23 mouse cellular contexts compared by ENCODE assay signal in the genomic region with DNA sequence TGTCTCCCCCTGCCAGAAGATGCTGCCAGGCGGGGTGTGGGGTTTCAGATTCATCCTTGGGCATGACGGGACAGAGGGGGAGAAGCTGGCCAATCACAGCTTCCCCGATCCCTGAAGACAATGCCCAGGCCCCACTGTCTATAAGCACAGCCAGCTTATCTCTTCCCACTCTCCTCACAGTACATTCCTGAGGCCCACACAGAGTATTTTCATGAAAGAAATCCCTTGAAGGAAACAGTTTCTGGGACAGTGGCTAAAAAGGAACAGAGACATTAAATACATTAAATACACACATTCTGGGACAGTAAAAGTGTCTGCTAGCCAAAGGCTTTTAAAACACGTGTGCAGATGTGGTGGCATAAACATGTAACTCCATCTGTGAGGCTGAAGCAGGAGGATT. TPM values are rescaled to one million over a fixed set of nuclear protein-coding genes. Genes with fewer than 3 reads are reported as not detected.
DNase-seq lines count a peak whose midpoint lies in the region; ATAC-seq and TF ChIP-seq lines count a peak whose summit lies in the region.
"Had no signal": no experiment of that assay in that cellular context is flagged by ENCODE, and none has a peak within 500 bp of the region (broad histone marks: within the 10 kb centered on the region; RNA-seq: fewer than 3 reads in every experiment).

No protein-coding gene starts in this region.

- ATAC-seq in heart, embryonic 11.5 days (replicated peaks; ENCODE audit: insufficient number of reproducible peaks, low FRiP score, low TSS enrichment): no peak
- ATAC-seq in lung, embryonic 14.5 days (ENCODE audit: insufficient read depth): peak; percentile 47; the same call in 1 of the 2 replicates
- ATAC-seq: activated CD4-positive, CD25-positive, alpha-beta regulatory T cell, adult 4 months; forebrain, embryonic 16.5 days; hindbrain, postnatal 0 days; Patski had no signal

- no peaks in the 10 kb centered on the region for H3K9me3 ChIP-seq in heart, embryonic 11.5 days (replicated peaks; ENCODE audit: control insufficient read depth, low read length)
- H3K9me3 ChIP-seq in lung, embryonic 14.5 days (ENCODE audit: low read depth, low read length): no peaks in the 10 kb centered on the region
- H3K9me3 ChIP-seq: forebrain, embryonic 12.5 days; hindbrain, embryonic 13.5 days had no signal

- H3K4me2 ChIP-seq in heart, embryonic 11.5 days: no peak overlapping the region
- no peak overlapping the region for H3K4me2 ChIP-seq in lung, embryonic 14.5 days
- H3K4me2 ChIP-seq: forebrain, embryonic 12.5 days; hindbrain, embryonic 13.5 days had no signal

- TF ChIP-seq CTCF in gastrocnemius, adult 2 months (IDR thresholded peaks at IDR 0.05): no peak
- no peak for TF ChIP-seq CTCF in lung, embryonic 14.5 days (IDR thresholded peaks at IDR 0.05; ENCODE audit: low read depth)

- intact Hi-C loops in gastrocnemius, adult 2 months (cut with DNase I): no loop called here

- no peak overlapping the region for H3K27ac ChIP-seq in gastrocnemius, adult 2 months
- peak overlapping the region; percentile 16; the same call in 1 of the 2 replicates for H3K27ac ChIP-seq in heart, embryonic 11.5 days (ENCODE audit: low read depth, low read length)
- no peak overlapping the region for H3K27ac ChIP-seq in lung, embryonic 14.5 days (ENCODE audit: low read depth)
- H3K27ac ChIP-seq: forebrain, embryonic 12.5 days; hindbrain, embryonic 13.5 days; hindbrain, postnatal 0 days had no signal

- H3K36me3 ChIP-seq in heart, embryonic 11.5 days (ENCODE audit: control insufficient read depth, insufficient read depth, low read length): no peaks in the 10 kb centered on the region
- H3K36me3 ChIP-seq in lung, embryonic 14.5 days (ENCODE audit: insufficient read depth): no peaks in the 10 kb centered on the region
- H3K36me3 ChIP-seq: forebrain, embryonic 12.5 days; hindbrain, embryonic 13.5 days had no signal

- no peak overlapping the region for H3K9ac ChIP-seq in heart, embryonic 11.5 days (ENCODE audit: low read depth, low read length)
- no peak overlapping the region for H3K9ac ChIP-seq in lung, embryonic 14.5 days
- H3K9ac ChIP-seq: forebrain, embryonic 12.5 days; hindbrain, embryonic 13.5 days had no signal

- peak; percentile 47 for DNase-seq in gastrocnemius, adult 2 months
- DNase-seq in gastrocnemius, adult 8-10 months (ENCODE audit: low spot score in 2 of 2): no peak
- DNase-seq in heart, adult 9 months (ENCODE audit: low spot score in 2 of 2): no peak
- peak; percentile 24 for DNase-seq in lung, embryonic 14.5 days
- no peak for DNase-seq in lung, adult 18-20 months
- DNase-seq in kidney, adult 11 months: no peak
- DNase-seq: adrenal gland, postnatal 14 days; cerebellum, adult 18-20 months; cerebellum, postnatal 10 days; kidney, adult 18-20 months had no signal

- peaks cover 17% of the 10 kb centered on the region for H3K4me1 ChIP-seq in heart, embryonic 11.5 days (ENCODE audit: control insufficient read depth, insufficient read depth, low read length)
- H3K4me1 ChIP-seq in lung, embryonic 14.5 days (ENCODE audit: insufficient read depth): peaks cover 7% of the 10 kb centered on the region

- no peak overlapping the region for H3K4me3 ChIP-seq in gastrocnemius, adult 2 months
- no peak overlapping the region for H3K4me3 ChIP-seq in heart, embryonic 11.5 days (ENCODE audit: low read depth, low read length)
- H3K4me3 ChIP-seq in lung, embryonic 14.5 days (ENCODE audit: low read depth, low read length): no peak overlapping the region
- H3K4me3 ChIP-seq: forebrain, embryonic 12.5 days; hindbrain, embryonic 13.5 days had no signal

- WGBS in heart, embryonic 11.5 days (ENCODE audit: insufficient replicate concordance): 33% methylated on average over 4 of the region's 4 CpGs
- 45% methylated on average over 4 of the region's 4 CpGs for WGBS in lung, embryonic 14.5 days

- H3K27me3 ChIP-seq in heart, embryonic 11.5 days (ENCODE audit: control insufficient read depth, insufficient read depth, low read length): no peaks in the 10 kb centered on the region
- no peaks in the 10 kb centered on the region for H3K27me3 ChIP-seq in lung, embryonic 14.5 days (ENCODE audit: insufficient read depth, low read length)
- H3K27me3 ChIP-seq: CH12.LX; forebrain, embryonic 12.5 days; hindbrain, embryonic 13.5 days; Patski had no signal

RNA-seq across cellular contexts. Expression of a gene that starts 28.7 kb away (rescaled TPM):
- total RNA-seq in gastrocnemius, adult 2 months (2021): not detected
- not detected for total RNA-seq in gastrocnemius, adult 8-10 months (2022)
- not detected in 2 replicates for polyA plus RNA-seq in heart, embryonic 11.5 days (2014; fragmentation: Nextera tagmentation; extraction: Ambion mirVana)
- polyA plus RNA-seq in lung, embryonic 14.5 days (2014; fragmentation: Nextera tagmentation; extraction: Ambion mirVana): 4.4 and 5.9 TPM in 2 replicates
- total RNA-seq: adrenal gland, adult 18-20 months; adrenal gland, postnatal 14 days; CH12.LX; heart, adult 8-10 months; hematopoietic stem cell, adult 5-6 weeks; hindbrain, postnatal 0 days had no signal
- polyA plus RNA-seq: activated CD4-positive, CD25-positive, alpha-beta regulatory T cell, adult 4 months; embryonic facial prominence, embryonic 11.5 days; forebrain, embryonic 12.5 days; forebrain, embryonic 16.5 days; heart, postnatal 0 days; hindbrain, embryonic 13.5 days; hindbrain, postnatal 0 days; Patski had no signal

RNA-seq across cellular contexts. Expression of a gene that starts 33.6 kb away (rescaled TPM):
- total RNA-seq in gastrocnemius, adult 2 months (2021): under 1 TPM in 1 of 2 experiments, not detected in 1; 0.14 TPM
- under 1 TPM in 2 of 4 experiments, not detected in 2; 0.12 to 0.21 TPM for total RNA-seq in gastrocnemius, adult 8-10 months (2022)
- 0.15 and 0.30 TPM in 2 replicates for polyA plus RNA-seq in heart, embryonic 11.5 days (2014; fragmentation: Nextera tagmentation; extraction: Ambion mirVana)
- 0.43 and 0.80 TPM in 2 replicates for polyA plus RNA-seq in lung, embryonic 14.5 days (2014; fragmentation: Nextera tagmentation; extraction: Ambion mirVana)
- total RNA-seq: CH12.LX; hematopoietic stem cell, adult 5-6 weeks; hindbrain, postnatal 0 days had no signal
- polyA plus RNA-seq: Patski had no signal

RNA-seq across cellular contexts. Expression of a gene that starts 44.0 kb away (rescaled TPM):
- total RNA-seq in gastrocnemius, adult 2 months (2021): under 1 TPM; 0.50 to 0.56 TPM
- total RNA-seq in gastrocnemius, adult 8-10 months (2022): under 1 TPM; 0.12 to 0.54 (median 0.22) TPM
- 0.34 TPM in 1 of 2 replicates, not detected in the other for polyA plus RNA-seq in heart, embryonic 11.5 days (2014; fragmentation: Nextera tagmentation; extraction: Ambion mirVana)
- polyA plus RNA-seq in lung, embryonic 14.5 days (2014; fragmentation: Nextera tagmentation; extraction: Ambion mirVana): 0.14 and 0.34 TPM in 2 replicates
- total RNA-seq: CH12.LX; hematopoietic stem cell, adult 5-6 weeks had no signal
- polyA plus RNA-seq: activated CD4-positive, CD25-positive, alpha-beta regulatory T cell, adult 4 months; embryonic facial prominence, embryonic 11.5 days; forebrain, embryonic 12.5 days had no signal

Comparison
In these comparisons a context has a peak if more than half of its experiments do, and no peak if none do; other contexts are left out.
1. DNase-seq: peak in gastrocnemius, adult 2 months (single experiment) and lung, embryonic 14.5 days (single experiment); none in gastrocnemius, adult 8-10 months (0 of 2), heart, adult 9 months (0 of 2), lung, adult 18-20 months (0 of 2) and kidney, adult 11 months (single experiment).